Mouse (Mus musculus) kidney, embryonic 16.5 days (tissue): Measurements from ENCODE around the gene Col25a1. TPM values are rescaled to one million over a fixed set of nuclear protein-coding genes. Genes with fewer than 3 reads are reported as not detected.

Experiments
- ATAC-seq: fragments of 200-750 bp; cut with Nextera tagmentation; 2 replicates; pipeline ENCODE4 v1.8.0; 2017; ENCODE audit warnings: moderate TSS enrichment; ENCODE audit not compliant: low FRiP score, low TSS enrichment
- H3K27ac ChIP-seq: fragments of 300-500 bp; sonication (generic); 2 replicates; pipeline ENCODE4 v1.5.1; 2014; ENCODE audit warnings: low read length
- H3K27me3 ChIP-seq: fragments of 300-500 bp; sonication (generic); 2 replicates; pipeline ENCODE4 v1.6.1; 2014; ENCODE audit warnings: low read length, control low read depth, mixed read lengths; ENCODE audit not compliant: insufficient read depth
- H3K36me3 ChIP-seq: fragments of 300-500 bp; sonication (generic); 2 replicates; pipeline ENCODE4 v1.6.1; 2014; ENCODE audit warnings: low read length, control low read depth, mixed read lengths; ENCODE audit not compliant: insufficient read depth
- H3K4me1 ChIP-seq: fragments of 300-500 bp; sonication (generic); 2 replicates; pipeline ENCODE4 v1.6.1; 2014; ENCODE audit warnings: low read length, control low read depth, mixed read lengths; ENCODE audit not compliant: insufficient read depth
- H3K4me2 ChIP-seq: fragments of 300-500 bp; sonication (generic); replicated peaks from 2 replicates; pipeline ENCODE4 v1.6.1; 2014; ENCODE audit warnings: low read depth, low read length
- H3K4me3 ChIP-seq: fragments of 300-500 bp; sonication (generic); 2 replicates; pipeline ENCODE4 v1.5.1; 2014; ENCODE audit warnings: mild to moderate bottlenecking, low read length
- H3K9ac ChIP-seq: fragments of 300-500 bp; sonication (generic); replicated peaks from 2 replicates; pipeline ENCODE4 v1.6.1; 2014; ENCODE audit warnings: low read length
- H3K9me3 ChIP-seq: fragments of 300-500 bp; sonication (generic); 2 replicates; pipeline ENCODE4 v1.6.1; 2016; ENCODE audit warnings: low read length, control low read depth
- WGBS: fragments of 180-500 bp; shearing (Covaris S2); extraction: QIAGEN DNeasy Blood & Tissue Kit; methylation state at CpG from one replicate; pipeline ENCODE4 v1.1.7; 2014; 5-methylcytosine and 5-hydroxymethylcytosine counted together
- polyA plus RNA-seq: library from polyadenylated mRNA; unstranded; fragments of >200 nt; fragmentation: Nextera tagmentation; extraction: Ambion mirVana; gene quantifications from 2 replicates; pipeline ENCODE4 v1.2.1, GENCODE M21; 2015

Gene Col25a1
- polyA plus RNA-seq, 1 experiment from 2014 or later, result 4.2 TPM

GRCm38 (mm10) chr3:130310694-130311305, 179.5 kb downstream of the Col25a1 start:
- peak; percentile 82; the same call in 1 of the 2 replicates for ATAC-seq
- H3K4me1 ChIP-seq, result peaks cover 8% of the 10 kb centered on the region; the same call in 1 of the 2 replicates
- no peaks in the 10 kb centered on the region for H3K36me3 ChIP-seq
- no peak overlapping the region for H3K27ac ChIP-seq
- H3K4me3 ChIP-seq, result no peak overlapping the region
- no peaks in the 10 kb centered on the region for H3K27me3 ChIP-seq
- 46% methylated on average over 14 of the region's 14 CpGs for WGBS
- 0 out of 2 replicates have a peak overlapping the region, but pooled peaks have one; percentile 1 for H3K4me2 ChIP-seq
- no peaks in the 10 kb centered on the region for H3K9me3 ChIP-seq
- H3K9ac ChIP-seq, result no peak overlapping the region

GRCm38 (mm10) chr3:130313246-130313645, 181.9 kb downstream of the Col25a1 start:
- WGBS, result 56% methylated on average over 6 of the region's 6 CpGs
- H3K4me2 ChIP-seq, result no peak overlapping the region
- no peak overlapping the region for H3K9ac ChIP-seq
- no peaks in the 10 kb centered on the region for H3K27me3 ChIP-seq
- H3K27ac ChIP-seq, result no peak overlapping the region
- peaks cover 8% of the 10 kb centered on the region; the same call in 1 of the 2 replicates for H3K4me1 ChIP-seq
- H3K36me3 ChIP-seq, result no peaks in the 10 kb centered on the region
- no peaks in the 10 kb centered on the region for H3K9me3 ChIP-seq
- no peak overlapping the region for H3K4me3 ChIP-seq
- ATAC-seq, result no peak

GRCm38 (mm10) chr3:130327039-130328015, 196.0 kb downstream of the Col25a1 start:
- Histone ChIP-seq H3K9me3 (no peaks in the 10 kb centered on the region), H3K27ac (no peak overlapping the region), H3K4me1 (no peaks in the 10 kb centered on the region), H3K36me3 (no peaks in the 10 kb centered on the region), H3K4me2 (no peak overlapping the region), H3K4me3 (no peak overlapping the region), H3K9ac (no peak overlapping the region), H3K27me3 (no peaks in the 10 kb centered on the region)
- WGBS, result 64% methylated on average over 13 of the region's 13 CpGs
- no peak for ATAC-seq

- Histone ChIP-seq H3K9ac (no peak overlapping the region), H3K4me2 (no peak overlapping the region), H3K27ac (no peak overlapping the region), H3K4me1 (no peaks in the 10 kb centered on the region), H3K27me3 (no peaks in the 10 kb centered on the region), H3K9me3 (no peaks in the 10 kb centered on the region), H3K4me3 (no peak overlapping the region), H3K36me3 (no peaks in the 10 kb centered on the region)
- WGBS, result 85% methylated on average over 9 of the region's 9 CpGs
- ATAC-seq, result no peak
These were observed 197.6 kb downstream of the Col25a1 start for GRCm38 (mm10) chr3:130328909-130329308.

- Histone ChIP-seq H3K9me3 (no peaks in the 10 kb centered on the region), H3K4me2 (no peak overlapping the region), H3K9ac (no peak overlapping the region), H3K4me3 (no peak overlapping the region), H3K27me3 (no peaks in the 10 kb centered on the region), H3K36me3 (no peaks in the 10 kb centered on the region), H3K4me1 (no peaks in the 10 kb centered on the region), H3K27ac (no peak overlapping the region)
- WGBS, result 88% methylated on average over 9 of the region's 9 CpGs
- ATAC-seq, result no peak
These were observed 198.7 kb downstream of the Col25a1 start for GRCm38 (mm10) chr3:130329833-130330555.

- no peak overlapping the region for H3K27ac ChIP-seq
- no peaks in the 10 kb centered on the region for H3K4me1 ChIP-seq
- ATAC-seq, result no peak
- H3K9ac ChIP-seq, result no peak overlapping the region
- no peaks in the 10 kb centered on the region for H3K27me3 ChIP-seq
- no peak overlapping the region for H3K4me3 ChIP-seq
- no peaks in the 10 kb centered on the region for H3K9me3 ChIP-seq
- H3K4me2 ChIP-seq, result no peak overlapping the region
- 85% methylated on average over 3 of the region's 3 CpGs for WGBS
- no peaks in the 10 kb centered on the region for H3K36me3 ChIP-seq
These were observed 199.3 kb downstream of the Col25a1 start for GRCm38 (mm10) chr3:130330556-130330950.

GRCm38 (mm10) chr3:130332347-130332913, 201.1 kb downstream of the Col25a1 start:
- no peak overlapping the region for H3K27ac ChIP-seq
- H3K36me3 ChIP-seq, result no peaks in the 10 kb centered on the region
- H3K4me2 ChIP-seq, result no peak overlapping the region
- no peaks in the 10 kb centered on the region for H3K9me3 ChIP-seq
- H3K9ac ChIP-seq, result no peak overlapping the region
- WGBS, result 56% methylated on average over 3 of the region's 3 CpGs
- H3K27me3 ChIP-seq, result no peaks in the 10 kb centered on the region
- H3K4me3 ChIP-seq, result no peak overlapping the region
- ATAC-seq, result no peak
- H3K4me1 ChIP-seq, result peaks cover 5% of the 10 kb centered on the region

- Histone ChIP-seq H3K36me3 (no peaks in the 10 kb centered on the region), H3K4me2 (peak overlapping the region; percentile 45), H3K27me3 (no peaks in the 10 kb centered on the region), H3K9ac (peak overlapping the region; percentile 51; the same call in 1 of the 2 replicates), H3K27ac (peak overlapping the region; percentile 78), H3K4me1 (peaks cover 17% of the 10 kb centered on the region), H3K4me3 (no peak overlapping the region; the same call in 1 of the 2 replicates), H3K9me3 (no peaks in the 10 kb centered on the region)
- peak; percentile 89; the same call in 1 of the 2 replicates for ATAC-seq
- 33% methylated on average over 13 of the region's 13 CpGs for WGBS
These were observed 206.6 kb downstream of the Col25a1 start for GRCm38 (mm10) chr3:130337857-130338256.

GRCm38 (mm10) chr3:130338371-130338770, 207.1 kb downstream of the Col25a1 start:
- peaks cover 17% of the 10 kb centered on the region for H3K4me1 ChIP-seq
- H3K9me3 ChIP-seq, result no peaks in the 10 kb centered on the region
- no peaks in the 10 kb centered on the region for H3K36me3 ChIP-seq
- no peaks in the 10 kb centered on the region for H3K27me3 ChIP-seq
- 61% methylated on average over 3 of the region's 3 CpGs for WGBS
- H3K9ac ChIP-seq, result no peak overlapping the region
- no peak overlapping the region for H3K27ac ChIP-seq
- H3K4me2 ChIP-seq, result no peak overlapping the region
- ATAC-seq, result no peak
- H3K4me3 ChIP-seq, result no peak overlapping the region
